Mouse (Mus musculus) spleen, postnatal 36 days (tissue): ENCODE results near the gene Pold2.
A peak's percentile ranks its signal among the peaks of the same experiment; 100 is the strongest.

ENCODE experiments used
- DNase-seq, 2 experiments: peaks; one replicate each; pipeline ENCODE4 v3.0.0; 2022; ENCODE audit warnings: low spot score in 2 of 2, mixed read lengths in 1 of 2

The Pold2 gene

DNA sequence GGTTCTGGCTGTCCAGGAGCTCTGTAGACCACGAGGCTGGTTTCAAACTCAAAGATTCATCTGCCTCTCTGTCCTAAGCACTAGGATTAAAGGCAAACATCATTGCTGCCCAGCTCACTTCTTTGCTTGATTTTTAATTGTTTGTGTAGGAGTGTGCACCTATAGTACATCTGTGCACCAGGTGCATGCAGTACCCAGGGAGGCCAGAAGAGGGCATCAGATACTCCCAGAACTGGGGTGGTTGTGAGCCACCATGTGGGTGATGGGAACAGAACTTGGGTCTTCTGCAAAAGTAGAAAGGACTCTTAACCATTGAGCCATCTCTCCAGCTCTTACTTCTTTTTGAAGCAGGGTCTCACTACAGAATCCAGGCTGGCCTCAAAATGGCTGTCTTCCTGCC lies 19.4 kb downstream of the Pold2 start:
- no peak for DNase-seq

DNA sequence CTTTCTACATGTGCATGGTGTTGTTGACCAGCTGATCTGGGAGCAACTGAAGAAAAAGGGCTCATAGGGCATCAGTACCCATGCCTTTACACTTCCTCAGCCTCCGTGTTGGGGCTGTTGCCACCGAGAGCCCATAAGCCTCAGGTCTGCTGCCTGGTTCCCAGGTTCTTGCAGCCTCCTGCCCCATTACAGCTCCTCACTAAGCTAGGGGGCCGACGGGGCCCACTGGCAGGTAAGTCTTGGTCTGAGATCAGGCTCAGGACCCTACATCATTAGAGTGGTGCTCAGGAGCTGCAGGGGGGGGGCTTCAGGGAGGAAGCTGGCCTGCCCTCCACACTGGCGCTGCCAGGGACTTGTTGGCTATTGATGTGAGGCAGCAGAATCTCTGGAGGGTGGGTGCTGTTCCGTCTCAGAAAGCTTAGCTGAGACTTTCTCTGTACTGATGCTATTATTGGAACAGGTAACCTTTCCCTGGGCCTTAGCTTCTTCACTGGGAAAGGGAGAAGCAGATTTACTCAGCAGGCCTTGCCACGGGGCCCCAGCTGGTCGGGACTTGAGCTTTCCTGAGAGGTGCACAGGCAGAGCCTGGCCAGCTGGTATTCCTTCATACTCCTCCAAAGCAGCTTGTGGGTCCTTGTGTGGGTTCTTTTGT lies 21.5 kb downstream of the Pold2 start:
- DNase-seq: no peak

DNA sequence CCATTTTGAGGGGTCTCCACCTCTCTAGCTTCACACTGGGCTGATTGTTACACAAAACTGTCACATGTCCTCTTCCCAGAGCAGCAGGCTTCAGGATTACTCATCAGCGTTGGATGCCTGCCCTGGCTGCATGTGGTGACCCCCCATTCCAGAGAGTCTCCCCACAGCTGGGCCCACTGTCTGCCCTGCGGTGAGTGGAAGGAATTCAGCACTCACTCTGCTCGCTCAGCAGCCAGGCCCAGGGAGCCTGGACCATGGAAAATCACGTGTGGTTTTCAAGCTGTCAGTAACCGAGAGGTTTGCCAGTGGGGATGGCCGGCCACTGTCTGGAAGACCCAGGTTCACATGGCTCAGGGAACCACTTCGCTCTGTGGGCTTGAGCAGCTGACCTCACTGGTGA lies 22.2 kb downstream of the Pold2 start:
- no peak for DNase-seq

DNA sequence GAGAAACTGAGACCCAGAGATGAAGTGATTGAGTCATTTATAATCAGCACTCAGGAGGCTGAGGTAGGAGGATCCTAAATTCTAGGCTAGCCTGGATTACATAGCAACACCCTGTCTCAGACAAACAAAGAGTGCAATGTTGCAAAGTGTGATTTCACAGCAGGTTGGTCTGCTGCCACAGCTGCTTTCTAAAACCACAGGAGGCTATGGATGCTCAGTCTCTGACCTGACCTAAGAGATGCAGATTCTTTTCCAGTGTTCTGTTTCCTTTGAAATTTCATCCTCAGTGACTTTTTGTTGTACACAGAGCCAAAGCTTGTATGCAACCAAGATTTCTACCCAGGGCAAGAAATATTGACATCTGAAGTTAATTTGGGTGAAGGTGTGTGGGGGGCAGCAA lies 22.6 kb downstream of the Pold2 start:
- DNase-seq: no peak

DNA sequence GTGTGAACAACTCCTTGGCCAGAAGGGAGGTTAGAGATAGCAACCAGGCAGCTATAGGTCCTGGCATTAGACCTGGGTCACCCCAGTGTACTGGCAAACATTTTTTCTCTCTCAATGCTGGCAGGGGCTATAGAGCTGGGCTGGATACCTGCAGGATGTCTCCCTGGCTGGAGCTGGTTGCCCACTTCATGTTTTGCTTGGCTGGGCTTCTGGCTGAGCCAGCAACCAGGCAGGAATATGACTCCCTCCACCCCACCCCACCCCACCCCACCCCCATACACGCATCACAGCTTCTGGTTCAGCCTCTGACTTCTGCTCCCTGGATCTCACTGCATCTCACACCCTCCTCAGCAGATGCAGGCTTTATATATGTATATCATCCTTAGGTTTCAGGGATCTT lies 25.8 kb downstream of the Pold2 start:
- no peak for DNase-seq

DNA sequence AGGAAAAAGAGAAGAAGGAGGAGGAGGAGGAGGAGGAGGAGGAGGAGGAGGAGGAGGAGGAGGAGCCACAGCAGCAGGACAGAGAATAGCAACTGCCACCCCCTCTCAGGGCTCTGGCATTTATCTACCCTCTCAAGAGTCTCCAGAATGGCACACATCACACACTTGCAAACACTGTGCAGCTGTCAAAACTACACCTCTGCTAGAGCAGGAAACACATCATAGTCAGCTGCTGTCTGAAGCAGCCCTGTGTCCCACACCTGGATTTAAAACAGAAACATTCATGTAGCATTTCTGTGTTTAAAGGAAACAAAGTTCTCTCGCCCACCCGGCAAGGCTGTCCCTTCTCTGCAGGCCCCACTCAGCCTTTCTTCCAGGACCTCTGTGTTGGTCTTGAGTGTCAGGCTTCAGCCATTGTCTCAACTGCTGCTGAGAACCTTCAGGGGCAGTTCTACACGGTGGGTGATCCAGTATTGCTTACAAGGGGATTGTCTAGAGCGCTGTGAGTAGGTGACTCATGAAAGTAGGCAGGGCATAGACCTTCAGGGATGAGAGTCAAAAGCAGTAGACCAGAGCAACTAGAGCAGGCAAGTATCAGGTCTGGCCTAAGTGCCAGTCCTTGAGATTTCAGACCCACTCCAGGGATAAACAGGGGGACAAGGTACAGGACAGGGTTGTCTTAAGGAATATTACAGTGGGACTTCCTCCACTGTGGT lies 26.9 kb downstream of the Pold2 start:
- no peak for DNase-seq

DNA sequence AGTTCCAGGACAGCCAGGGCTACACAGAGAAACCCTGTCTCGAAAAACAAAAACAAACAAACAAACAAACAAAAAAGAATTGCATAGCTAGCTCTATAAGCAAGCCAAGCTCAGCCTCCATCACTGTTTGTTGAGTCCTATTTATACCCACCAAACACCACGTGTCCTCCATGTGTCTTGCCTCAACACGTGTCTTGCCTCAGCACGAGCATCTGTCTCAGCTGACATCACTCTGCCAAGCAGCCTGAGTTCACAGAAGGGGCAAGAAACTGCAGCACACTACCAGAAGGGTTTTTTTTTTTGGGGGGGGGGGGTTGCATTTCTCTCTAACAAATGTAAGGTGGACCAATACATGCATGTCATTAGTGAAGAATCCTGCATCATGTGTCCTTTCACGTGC lies 27.6 kb downstream of the Pold2 start:
- DNase-seq: no peak

DNA sequence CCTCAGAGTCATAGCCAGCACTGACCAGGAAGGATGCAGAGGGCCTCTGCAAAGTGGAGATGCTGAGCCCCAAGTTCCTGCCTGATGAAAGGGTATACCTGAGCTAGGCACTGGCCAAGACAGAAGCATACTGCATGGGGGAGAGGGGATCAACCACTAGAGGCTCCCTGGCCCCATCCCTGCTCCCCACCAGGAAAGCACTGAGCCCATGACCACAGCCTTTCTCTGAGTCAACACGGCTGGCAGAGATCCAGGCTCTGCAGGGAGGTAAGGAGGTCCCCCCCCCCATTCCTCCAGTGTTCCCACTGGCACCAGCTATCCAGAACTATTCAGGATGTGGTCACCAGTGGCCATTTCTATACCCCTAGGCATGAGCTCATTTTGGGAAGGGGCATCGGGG lies 28.8 kb downstream of the Pold2 start:
- no peak for DNase-seq

DNA sequence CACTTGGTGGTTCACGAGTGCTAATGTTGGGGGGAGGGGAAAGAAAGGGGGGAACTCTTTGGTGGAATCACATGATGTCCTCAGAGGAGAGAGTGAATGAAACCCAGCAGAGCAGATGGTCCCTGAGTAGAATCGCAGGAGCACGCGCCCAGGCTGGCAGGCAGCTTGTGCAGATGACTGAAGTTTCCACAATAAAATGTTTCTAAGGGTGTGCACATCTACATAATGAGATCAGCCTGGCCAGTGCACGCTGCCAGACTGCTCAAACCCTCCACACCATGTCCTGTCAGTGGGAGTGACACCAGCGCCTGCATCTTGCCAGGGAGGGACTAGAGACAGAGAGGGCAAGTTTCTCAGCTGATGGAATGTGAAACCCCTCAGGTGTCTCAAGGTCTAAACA lies 29.4 kb downstream of the Pold2 start:
- DNase-seq: no peak

DNA sequence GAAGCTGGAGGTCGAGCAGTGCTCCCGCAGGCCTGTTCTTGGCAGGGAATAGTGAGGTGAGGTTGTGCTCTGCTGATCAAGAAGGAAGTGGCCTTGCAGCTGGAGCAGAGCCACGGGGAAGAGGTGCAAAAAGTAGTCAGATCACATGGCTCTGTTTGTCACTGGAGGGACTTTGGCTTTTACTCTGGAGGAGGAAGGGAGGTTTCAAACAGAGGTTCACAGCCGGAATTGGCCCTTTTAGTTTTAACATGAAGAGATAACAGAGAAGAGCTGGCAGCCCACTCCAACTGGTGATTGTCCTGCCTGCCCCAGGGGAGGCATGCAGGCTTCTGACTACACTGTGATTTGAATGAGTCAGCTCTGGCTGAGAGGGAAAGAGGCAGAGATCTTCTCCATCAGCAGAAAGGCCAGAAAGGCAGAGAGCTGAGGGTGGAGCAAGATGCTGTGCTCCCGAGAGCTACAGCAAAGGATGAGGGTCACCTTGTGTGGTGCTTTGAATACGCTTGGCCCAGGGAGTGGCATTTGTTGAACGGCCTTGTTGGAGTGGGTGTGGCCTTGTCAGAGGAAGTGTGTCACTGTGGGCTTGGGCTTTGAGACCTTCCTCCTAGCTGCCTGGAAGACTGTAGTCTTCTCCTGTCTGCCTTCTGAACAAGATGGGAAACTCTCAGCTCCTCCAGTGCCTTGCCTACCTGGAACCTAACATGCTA lies 31.3 kb downstream of the Pold2 start:
- no peak for DNase-seq

DNA sequence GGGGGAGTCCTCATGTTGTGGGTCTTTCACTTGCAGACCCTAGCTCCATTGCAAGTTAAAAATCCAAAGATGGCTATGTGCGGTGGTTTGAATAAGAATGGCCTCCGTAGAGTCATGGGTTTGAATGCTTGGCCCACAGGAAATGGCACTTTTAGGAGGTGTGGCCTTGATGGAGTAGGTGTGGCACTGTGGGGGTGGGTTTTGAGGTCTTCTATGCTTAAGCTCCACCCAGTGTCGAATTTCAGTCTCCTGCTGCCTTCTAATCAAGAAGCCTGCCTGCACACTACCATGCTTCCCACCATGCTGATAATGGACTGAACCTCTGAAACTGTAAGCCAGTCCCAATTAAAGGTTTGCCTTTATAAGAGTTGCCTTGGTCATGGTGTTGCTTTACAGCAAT lies 35.0 kb downstream of the Pold2 start:
- no peak for DNase-seq

DNA sequence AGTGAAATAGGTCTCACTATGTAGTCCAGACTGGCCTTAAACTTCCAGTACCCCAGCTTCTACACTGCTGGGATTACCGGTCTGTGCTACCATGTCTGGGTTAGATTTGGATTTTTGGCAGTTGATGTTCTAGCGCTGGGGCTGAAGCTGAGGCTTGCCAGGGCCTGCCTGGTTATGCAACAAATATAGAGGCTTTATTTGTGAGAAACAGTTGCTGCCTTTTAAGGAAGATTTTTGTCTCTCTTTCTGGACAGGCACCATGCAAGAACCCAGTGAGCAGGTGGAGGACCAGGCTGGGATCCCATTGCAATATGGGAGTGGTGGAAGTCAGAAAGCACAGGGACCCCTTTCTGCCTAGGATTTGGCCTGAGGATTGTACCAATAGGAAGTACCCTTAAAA lies 36.3 kb downstream of the Pold2 start:
- DNase-seq: no peak

DNA sequence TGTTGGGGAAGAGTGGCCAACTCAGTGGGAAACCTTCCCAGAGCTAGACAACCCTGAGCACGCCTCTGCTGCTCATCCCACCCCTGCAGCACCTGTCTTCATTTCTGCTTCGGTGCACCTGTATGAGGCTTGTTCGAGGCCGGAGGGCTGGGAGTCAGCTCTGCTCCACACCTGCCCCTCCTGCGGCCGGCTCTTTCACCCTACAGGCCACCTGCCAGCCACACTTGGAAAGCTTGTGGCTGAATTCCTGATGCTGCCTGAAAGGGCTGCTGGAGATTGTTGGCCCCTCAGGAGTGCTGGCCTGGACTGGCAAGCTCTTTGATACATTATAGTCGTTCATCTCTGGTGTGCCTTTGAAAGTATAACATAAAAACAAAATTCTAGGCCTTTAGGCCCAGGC lies 37.7 kb downstream of the Pold2 start:
- no peak for DNase-seq

DNA sequence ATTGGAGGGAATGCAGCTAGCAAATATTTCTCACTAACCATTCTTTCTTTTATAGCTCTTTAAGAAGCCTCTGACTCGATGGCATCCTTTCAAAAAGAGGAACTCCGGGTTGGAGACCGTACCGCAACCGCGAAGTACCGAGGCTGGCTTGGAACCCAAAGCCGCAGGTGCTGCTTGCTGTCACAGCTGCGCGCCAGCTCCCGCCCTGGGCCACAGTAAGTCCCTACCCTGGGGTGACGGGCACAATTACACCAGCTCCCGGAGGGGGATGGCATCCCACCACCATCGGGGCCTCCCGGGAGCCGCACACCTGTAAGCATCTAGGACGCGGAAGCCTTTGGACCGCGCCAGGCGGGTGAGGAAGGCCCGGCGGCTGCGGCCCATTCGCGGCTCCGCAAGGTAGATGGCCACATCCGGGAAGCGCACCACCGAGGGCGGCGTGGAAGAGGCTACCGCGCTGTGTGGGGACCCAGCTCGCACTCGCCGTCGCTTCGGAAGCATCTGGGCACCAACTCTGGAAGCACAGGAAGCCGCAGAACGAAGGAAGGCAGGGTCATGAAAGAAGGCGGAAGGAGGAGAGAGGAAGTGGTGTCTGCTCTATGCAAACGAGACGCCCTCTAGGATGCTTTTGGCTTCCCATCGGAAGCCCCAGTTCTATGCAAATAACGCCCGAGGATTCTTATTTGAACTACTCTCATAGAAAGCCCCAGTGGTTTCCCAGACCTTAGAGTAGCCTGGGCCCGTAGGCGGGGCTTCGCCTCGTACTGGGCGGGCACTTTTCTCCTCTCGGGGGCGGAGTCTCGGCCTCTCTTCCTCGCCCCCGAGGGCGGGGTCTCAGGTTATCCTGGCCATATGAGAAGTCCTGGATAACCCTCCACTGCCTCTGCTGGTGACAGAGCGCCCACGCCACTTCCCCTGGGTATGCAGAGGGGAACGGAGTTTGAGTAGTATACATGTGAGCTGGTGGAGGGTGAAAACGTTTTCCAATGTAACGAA lies 40.5 kb downstream of the Pold2 start, which contains the start of gene Polm:
TSS of gene Polm (minus strand) at position 766 of the 996 bp plus-strand sequence.
- peak; percentile 88 to 92 for DNase-seq

DNA sequence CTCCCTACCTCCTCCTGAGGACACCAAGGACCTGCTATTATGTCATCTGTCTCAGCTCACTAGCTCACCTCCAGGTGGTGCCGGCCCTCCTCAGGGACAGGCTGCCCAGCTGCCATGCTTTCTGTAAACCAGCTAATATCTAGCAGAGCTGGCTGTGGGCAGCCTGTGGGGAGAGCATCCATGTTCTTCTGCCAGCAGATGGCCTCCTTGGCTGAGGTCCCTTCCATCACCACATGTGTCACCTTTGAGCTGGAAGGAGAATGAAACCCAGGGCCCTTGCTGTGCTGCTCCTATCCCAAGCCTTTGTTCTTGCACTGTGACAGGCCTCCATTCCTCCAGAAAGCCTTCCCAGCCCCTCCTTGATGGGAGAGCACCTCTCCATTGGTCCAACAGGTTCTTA lies 42.0 kb downstream of the Pold2 start:
- DNase-seq: peak in 1 of 2 experiments; percentile 31

DNA sequence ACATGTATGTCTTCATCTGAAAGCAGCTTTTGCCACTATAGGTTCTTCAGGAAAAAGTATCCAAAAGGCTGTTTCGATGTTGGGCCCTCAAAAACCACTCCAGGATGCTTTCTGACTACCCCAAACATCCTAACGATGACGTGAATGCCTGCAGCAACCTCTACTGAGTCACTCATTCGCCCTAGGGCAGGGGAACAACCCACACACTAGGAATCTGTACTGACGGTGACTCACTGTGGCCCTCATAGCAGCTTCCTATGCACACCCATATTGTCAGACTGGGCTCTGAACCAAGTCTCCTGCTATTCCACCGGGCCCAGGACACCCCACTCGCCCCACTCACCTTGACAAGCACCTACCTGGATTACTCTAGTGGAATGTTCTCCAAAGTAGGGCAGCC lies 43.0 kb downstream of the Pold2 start:
- no peak for DNase-seq

DNA sequence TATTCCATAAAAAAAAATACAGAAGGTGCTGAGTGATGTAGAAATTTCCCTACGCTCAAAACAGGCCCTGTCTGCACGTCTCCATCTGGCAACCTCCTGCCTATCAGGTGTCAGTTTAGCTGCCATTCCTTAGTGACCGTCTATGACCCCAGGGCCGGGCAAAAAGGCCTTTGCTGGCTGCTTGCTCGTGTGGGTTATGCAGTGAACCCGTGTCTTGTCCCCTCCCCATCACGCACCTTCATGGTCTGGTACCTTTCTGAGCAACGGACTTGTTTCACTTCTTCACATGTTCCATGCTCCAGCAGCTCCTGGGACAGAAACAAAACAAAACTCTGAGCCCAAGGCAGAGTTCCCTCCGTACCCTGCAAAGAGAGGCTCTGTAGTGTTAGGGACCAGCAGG lies 43.6 kb downstream of the Pold2 start:
- DNase-seq: peak; percentile 40 to 42

DNA sequence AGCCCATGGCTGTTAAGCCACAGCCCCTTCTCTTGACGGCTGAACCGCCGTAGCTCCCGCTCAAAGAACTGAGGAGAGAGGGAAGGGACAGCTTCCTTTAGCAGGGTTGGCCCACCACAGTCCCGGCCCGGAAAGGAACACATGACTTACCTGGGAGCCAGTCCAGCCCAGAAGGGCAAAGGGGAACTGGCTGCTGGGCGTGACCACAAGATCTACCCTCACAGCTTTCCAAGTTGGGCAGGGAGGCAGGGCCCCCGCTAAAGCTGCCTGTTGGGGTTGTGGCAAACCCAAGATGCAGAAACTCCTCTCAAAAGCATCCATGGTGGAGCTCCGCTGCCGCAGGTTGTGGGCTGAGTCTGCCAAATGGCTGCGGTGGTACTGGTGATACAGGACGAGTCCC lies 48.8 kb downstream of the Pold2 start:
- DNase-seq: no peak

DNA sequence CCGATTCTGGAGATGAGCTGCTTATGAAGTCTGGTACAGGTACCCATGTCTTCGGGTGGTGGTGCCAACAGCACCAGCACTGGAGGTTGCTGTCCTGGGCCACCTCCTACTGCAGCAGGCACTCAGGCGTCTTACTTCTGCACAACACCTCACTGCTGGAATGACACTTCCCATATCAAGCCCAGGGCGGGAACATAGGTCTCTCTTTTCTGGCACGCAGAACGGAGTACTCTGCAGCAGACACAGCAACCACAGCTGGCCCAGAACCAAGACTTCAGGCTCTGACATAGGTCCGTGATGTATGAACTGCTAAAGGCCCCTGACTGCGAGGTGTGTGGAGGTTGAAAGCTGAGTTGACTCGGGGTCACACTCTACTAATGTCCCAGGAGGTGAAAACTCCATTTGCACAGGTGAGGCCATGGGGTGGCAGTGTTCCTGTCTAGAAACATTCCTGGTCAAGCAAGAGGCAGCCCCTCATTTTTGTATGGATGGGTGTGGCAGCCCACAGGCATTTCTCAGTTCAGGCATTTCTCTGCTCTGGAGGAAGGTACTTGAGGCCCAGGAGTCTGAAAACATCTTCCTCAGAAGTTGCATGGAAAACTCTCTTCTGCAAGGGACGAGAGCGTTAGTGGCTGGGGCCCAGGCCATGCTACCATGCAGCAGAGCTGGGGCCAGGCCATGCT lies 49.4 kb downstream of the Pold2 start:
- no peak for DNase-seq

DNA sequence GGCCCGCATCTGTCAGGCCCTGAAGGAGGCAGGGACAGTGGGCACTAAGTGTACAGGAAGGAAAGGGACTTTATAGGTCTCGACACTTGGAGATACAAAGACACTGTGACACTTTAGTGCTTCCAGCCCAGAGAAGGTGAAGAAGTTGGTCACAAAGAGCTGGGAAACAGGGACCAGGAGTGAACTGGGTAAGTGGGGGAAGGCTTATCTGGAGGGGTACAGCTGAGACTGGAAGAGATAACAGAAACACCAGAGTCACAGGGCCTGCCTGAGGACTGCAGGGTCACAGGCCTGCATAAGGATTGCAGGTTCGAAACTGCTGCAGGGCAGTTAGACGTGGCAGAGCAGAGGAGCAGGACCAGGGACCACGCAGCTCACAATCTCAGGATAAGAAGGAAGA lies 50.2 kb downstream of the Pold2 start:
- no peak for DNase-seq

DNA sequence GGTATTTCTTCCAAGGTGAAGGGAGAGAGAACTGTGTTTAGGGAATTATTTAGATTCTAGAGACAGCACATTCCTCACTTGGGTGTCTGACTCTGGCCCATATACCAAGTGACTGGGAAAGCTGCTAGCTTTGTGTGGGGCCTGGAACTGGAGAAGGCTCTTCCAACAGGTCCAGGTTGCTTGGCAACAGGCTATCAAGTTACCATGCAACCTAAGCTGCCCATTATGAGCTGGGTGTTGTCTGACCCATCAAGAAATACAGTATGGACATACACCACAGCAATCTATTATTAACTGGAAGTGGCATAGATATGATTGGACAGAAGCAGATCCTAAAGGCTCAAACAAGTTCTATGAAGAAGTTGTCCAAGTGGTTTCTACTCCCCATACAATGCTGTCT lies 52.7 kb downstream of the Pold2 start:
- no peak for DNase-seq
